Mouse (Mus musculus) liver, adult 2 months (tissue): ENCODE results near the gene Gm28038. TPM values are rescaled to one million over a fixed set of nuclear protein-coding genes. Genes with fewer than 3 reads are reported as not detected.

Experiments used
- DNase-seq: peaks from one replicate; pipeline ENCODE4 v3.0.0-alpha.2; 2011; ENCODE audit warnings: low read depth, low spot score; ENCODE audit errors: extremely low read depth
- H3K27ac ChIP-seq: fragments of 200-500 bp; replicated peaks from 2 replicates; pipeline ENCODE4 v1.5.1; 2012; ENCODE audit warnings: low read depth, mild to moderate bottlenecking, control low read depth, inconsistent platforms, low read length; ENCODE audit not compliant: insufficient read depth
- H3K27me3 ChIP-seq: fragments of 200-500 bp; 2 replicates; pipeline ENCODE4 v1.6.1; 2012; ENCODE audit warnings: mild to moderate bottlenecking, moderate library complexity, low read length, inconsistent platforms; ENCODE audit not compliant: control insufficient read depth, insufficient read depth
- H3K36me3 ChIP-seq: fragments of 200-500 bp; 2 replicates; pipeline ENCODE4 v1.6.1; 2012; ENCODE audit warnings: low read length, inconsistent platforms; ENCODE audit not compliant: control insufficient read depth, insufficient read depth
- H3K4me1 ChIP-seq: fragments of 200-500 bp; 2 replicates; pipeline ENCODE4 v1.6.1; 2011; ENCODE audit warnings: low read length; ENCODE audit not compliant: control insufficient read depth, insufficient read depth
- H3K4me3 ChIP-seq: fragments of 200-500 bp; 2 replicates; pipeline ENCODE4 v1.5.1; 2011; ENCODE audit warnings: low read depth, mild to moderate bottlenecking, control low read depth, low read length, moderate library complexity; ENCODE audit not compliant: insufficient read depth
- H3K79me2 ChIP-seq: fragments of 200-500 bp; 2 replicates; pipeline ENCODE4 v1.6.1; 2012; ENCODE audit warnings: inconsistent platforms, mild to moderate bottlenecking, low read length, moderate library complexity; ENCODE audit not compliant: control insufficient read depth, insufficient read depth
- H3K9ac ChIP-seq: fragments of 200-500 bp; 2 replicates; pipeline ENCODE4 v1.6.1; 2012; ENCODE audit warnings: low read depth, mild to moderate bottlenecking, control low read depth, inconsistent platforms, low read length
- CTCF ChIP-seq: fragments of 200-500 bp; IDR thresholded peaks from 2 replicates; pipeline ENCODE4 v1.5.1; 2011; ENCODE audit warnings: low read depth, low read length, control low read depth
- POLR2A ChIP-seq: fragments of 200-500 bp; IDR thresholded peaks from 2 replicates; pipeline ENCODE4 v1.6.1; 2011; ENCODE audit warnings: low read length, control low read depth; ENCODE audit not compliant: insufficient read depth; ENCODE audit errors: extremely low read depth
- WGBS: fragments of 180-500 bp; shearing (Covaris S2); methylation state at CpG from one replicate; pipeline ENCODE4 v1.1.7; 2018; 5-methylcytosine and 5-hydroxymethylcytosine counted together
- polyA plus RNA-seq: library from polyadenylated mRNA; depleted of rRNA; stranded (reverse); fragments of >200 nt; gene quantifications from 2 replicates; pipeline ENCODE4 v1.2.3, GENCODE M21; 2012; rRNA removed
- total RNA-seq: library from RNA; depleted of rRNA; stranded (reverse); fragments of >200 nt; gene quantifications from 2 replicates; pipeline ENCODE4 v1.2.3, GENCODE M21; 2014; rRNA removed

The Gm28038 gene
- total and polyA plus RNA-seq, 2 experiments: not detected

- no peak for DNase-seq
- Histone ChIP-seq H3K27me3 (no peaks in the 10 kb centered on the region), H3K36me3 (peaks cover 18% of the 10 kb centered on the region), H3K27ac (no peak overlapping the region), H3K79me2 (no peaks in the 10 kb centered on the region), H3K4me3 (no peak overlapping the region), H3K4me1 (no peaks in the 10 kb centered on the region), H3K9ac (no peak overlapping the region)
- 92% methylated on average over 12 of the region's 12 CpGs for WGBS
- TF ChIP-seq POLR2A: no peak
Measured at GRCm38 (mm10) chr2:30337179-30337578, 56.3 kb downstream of the Gm28038 start.

- H3K4me1 ChIP-seq: no peaks in the 10 kb centered on the region
- H3K27ac ChIP-seq: no peak overlapping the region
- WGBS: 96% methylated on average over 3 of the region's 3 CpGs
- no peaks in the 10 kb centered on the region for H3K79me2 ChIP-seq
- DNase-seq: no peak
- TF ChIP-seq POLR2A (no peak), CTCF (no peak)
- H3K27me3 ChIP-seq: no peaks in the 10 kb centered on the region
- H3K36me3 ChIP-seq: peaks cover 10% of the 10 kb centered on the region
- H3K9ac ChIP-seq: no peak overlapping the region
- H3K4me3 ChIP-seq: no peak overlapping the region
Measured at GRCm38 (mm10) chr2:30342061-30342460, 61.2 kb downstream of the Gm28038 start.

GRCm38 (mm10) chr2:30342544-30342943 is 61.7 kb downstream of the Gm28038 start:
- 97% methylated on average over 7 of the region's 7 CpGs for WGBS
- TF ChIP-seq CTCF (no peak), POLR2A (no peak)

GRCm38 (mm10) chr2:30343601-30344137 is 62.8 kb downstream of the Gm28038 start:
- H3K4me3 ChIP-seq: no peak overlapping the region
- DNase-seq: no peak
- peaks cover 10% of the 10 kb centered on the region for H3K36me3 ChIP-seq
- H3K27me3 ChIP-seq: no peaks in the 10 kb centered on the region
- H3K9ac ChIP-seq: no peak overlapping the region
- 74% methylated on average over 14 of the region's 14 CpGs for WGBS
- H3K27ac ChIP-seq: no peak overlapping the region
- TF ChIP-seq CTCF: no peak
- TF ChIP-seq POLR2A: no peak
- no peaks in the 10 kb centered on the region for H3K79me2 ChIP-seq
- H3K4me1 ChIP-seq: no peaks in the 10 kb centered on the region

More at GRCm38 (mm10) chr2:30342544-30342943, 61.7 kb downstream of the Gm28038 start:
- Histone ChIP-seq H3K79me2 (no peaks in the 10 kb centered on the region), H3K4me1 (no peaks in the 10 kb centered on the region), H3K27ac (no peak overlapping the region), H3K4me3 (no peak overlapping the region), H3K9ac (no peak overlapping the region), H3K27me3 (no peaks in the 10 kb centered on the region), H3K36me3 (peaks cover 10% of the 10 kb centered on the region)
- no peak for DNase-seq

- H3K4me3 ChIP-seq: no peak overlapping the region
- H3K27me3 ChIP-seq: no peaks in the 10 kb centered on the region
- TF ChIP-seq CTCF (no peak), POLR2A (no peak)
- no peaks in the 10 kb centered on the region for H3K4me1 ChIP-seq
- no peak for DNase-seq
- no peak overlapping the region for H3K9ac ChIP-seq
- no peaks in the 10 kb centered on the region for H3K79me2 ChIP-seq
- no peak overlapping the region for H3K27ac ChIP-seq
- peaks cover 4% of the 10 kb centered on the region; the same call in 1 of the 2 replicates for H3K36me3 ChIP-seq
- WGBS: 95% methylated on average over 7 of the region's 7 CpGs
Measured at GRCm38 (mm10) chr2:30345971-30346676, 65.3 kb downstream of the Gm28038 start.

GRCm38 (mm10) chr2:30349196-30349595 is 68.4 kb downstream of the Gm28038 start:
- Histone ChIP-seq H3K9ac (no peak overlapping the region), H3K4me1 (no peaks in the 10 kb centered on the region), H3K4me3 (no peak overlapping the region), H3K79me2 (no peaks in the 10 kb centered on the region), H3K36me3 (peaks cover 2% of the 10 kb centered on the region; the same call in 1 of the 2 replicates), H3K27me3 (no peaks in the 10 kb centered on the region), H3K27ac (no peak overlapping the region)
- DNase-seq: no peak
- TF ChIP-seq POLR2A (no peak), CTCF (no peak)
- 97% methylated on average over 6 of the region's 6 CpGs for WGBS

Other genes starting within 250 kb of the Gm28038 start
- 5.5 and 7.5 TPM in 2 replicates for gene Wdr34, start 232.2 kb upstream of the Gm28038 start, total RNA-seq
- gene Wdr34, start 232.2 kb upstream of the Gm28038 start, polyA plus RNA-seq: 9.7 and 10.3 TPM in 2 replicates
- 64.2 and 85.1 TPM in 2 replicates for gene Set, start 223.7 kb upstream of the Gm28038 start, total RNA-seq
- gene Set, start 223.7 kb upstream of the Gm28038 start, polyA plus RNA-seq: 25.9 and 26.3 TPM in 2 replicates
- 0.40 and 0.74 TPM in 2 replicates for gene Pkn3, start 203.4 kb upstream of the Gm28038 start, total RNA-seq
- 0.96 and 1.5 TPM in 2 replicates for gene Pkn3, start 203.4 kb upstream of the Gm28038 start, polyA plus RNA-seq
- 16.8 and 26.1 TPM in 2 replicates for gene Zdhhc12, start 187.4 kb upstream of the Gm28038 start, total RNA-seq
- 48.9 and 53.4 TPM in 2 replicates for gene Zdhhc12, start 187.4 kb upstream of the Gm28038 start, polyA plus RNA-seq
- gene Zer1, start 156.5 kb upstream of the Gm28038 start, total RNA-seq: 7.1 and 9.5 TPM in 2 replicates
- 25.4 and 27.1 TPM in 2 replicates for gene Zer1, start 156.5 kb upstream of the Gm28038 start, polyA plus RNA-seq
- gene Tbc1d13, start 147.3 kb upstream of the Gm28038 start, total RNA-seq: 25.8 and 26.6 TPM in 2 replicates
- 36.3 and 42.6 TPM in 2 replicates for gene Tbc1d13, start 147.3 kb upstream of the Gm28038 start, polyA plus RNA-seq
- 78.7 and 101 TPM in 2 replicates for gene Endog, start 109.5 kb upstream of the Gm28038 start, total RNA-seq
- gene Endog, start 109.5 kb upstream of the Gm28038 start, polyA plus RNA-seq: 122 and 132 TPM in 2 replicates
- gene Spout1, start 102.6 kb upstream of the Gm28038 start, total RNA-seq: 12.9 and 13.1 TPM in 2 replicates
- gene Spout1, start 102.6 kb upstream of the Gm28038 start, polyA plus RNA-seq: 14.0 and 14.9 TPM in 2 replicates
- 169 and 184 TPM in 2 replicates for gene Kyat1, start 75.2 kb upstream of the Gm28038 start, total RNA-seq
- 267 and 378 TPM in 2 replicates for gene Kyat1, start 75.2 kb upstream of the Gm28038 start, polyA plus RNA-seq
- 8.5 and 14.0 TPM in 2 replicates for gene Lrrc8a, start 43.3 kb upstream of the Gm28038 start, total RNA-seq
- gene Lrrc8a, start 43.3 kb upstream of the Gm28038 start, polyA plus RNA-seq: 22.6 and 24.1 TPM in 2 replicates
- 4.2 and 5.1 TPM in 2 replicates for gene Gm28035, start 40.5 kb upstream of the Gm28038 start, total RNA-seq
- 5.9 and 8.6 TPM in 2 replicates for gene Gm28035, start 40.5 kb upstream of the Gm28038 start, polyA plus RNA-seq
- gene Phyhd1, start 14.8 kb upstream of the Gm28038 start, total RNA-seq: 87.4 and 97.7 TPM in 2 replicates
- gene Phyhd1, start 14.8 kb upstream of the Gm28038 start, polyA plus RNA-seq: 154 and 158 TPM in 2 replicates
- gene Dolk, start 5.3 kb downstream of the Gm28038 start, total RNA-seq: 12.2 and 14.7 TPM in 2 replicates
- 20.3 and 20.6 TPM in 2 replicates for gene Dolk, start 5.3 kb downstream of the Gm28038 start, polyA plus RNA-seq
- 4.1 and 6.2 TPM in 2 replicates for gene Nup188, start 5.4 kb downstream of the Gm28038 start, total RNA-seq
- gene Nup188, start 5.4 kb downstream of the Gm28038 start, polyA plus RNA-seq: 6.0 and 9.6 TPM in 2 replicates
- gene Sh3glb2, start 78.3 kb downstream of the Gm28038 start, total RNA-seq: 23.3 and 23.5 TPM in 2 replicates
- 50.0 and 62.0 TPM in 2 replicates for gene Sh3glb2, start 78.3 kb downstream of the Gm28038 start, polyA plus RNA-seq
- 30.7 and 37.2 TPM in 2 replicates for gene Miga2, start 83.2 kb downstream of the Gm28038 start, total RNA-seq
- 46.5 and 52.2 TPM in 2 replicates for gene Miga2, start 83.2 kb downstream of the Gm28038 start, polyA plus RNA-seq
- 8.9 and 11.2 TPM in 2 replicates for gene Dolpp1, start 111.2 kb downstream of the Gm28038 start, total RNA-seq
- 44.8 and 47.3 TPM in 2 replicates for gene Dolpp1, start 111.2 kb downstream of the Gm28038 start, polyA plus RNA-seq
- gene Crat, start 134.8 kb downstream of the Gm28038 start, total RNA-seq: 9.2 and 24.3 TPM in 2 replicates
- gene Crat, start 134.8 kb downstream of the Gm28038 start, polyA plus RNA-seq: 65.2 and 92.6 TPM in 2 replicates
- gene Ptpa, start 135.0 kb downstream of the Gm28038 start, total RNA-seq: 18.3 and 25.1 TPM in 2 replicates
- 48.9 and 54.3 TPM in 2 replicates for gene Ptpa, start 135.0 kb downstream of the Gm28038 start, polyA plus RNA-seq
- gene Ier5l, start 193.2 kb downstream of the Gm28038 start, total RNA-seq: 0.54 and 0.55 TPM in 2 replicates
- 1.1 TPM in 2 replicates for gene Ier5l, start 193.2 kb downstream of the Gm28038 start, polyA plus RNA-seq